Mouse (Mus musculus) layer of hippocampus, postnatal 36 days (tissue): Measurements from ENCODE around the gene Anks1. TPM values are rescaled to one million over a fixed set of nuclear protein-coding genes. Genes with fewer than 3 reads are reported as not detected.
"Not testable (repeated sequence)": the region's sequence is repeated elsewhere in the genome, so short reads cannot be mapped to it uniquely, and the experiment has no call there.

Experiments
- DNase-seq, 2 experiments: peaks; one replicate each; pipeline ENCODE4 v3.0.0; 2022
- total RNA-seq, 2 experiments: library from RNA; stranded (reverse); gene quantifications; 2 replicates each; pipeline ENCODE4 v1.2.3; 2021

Anks1 gene
- total RNA-seq, 2 experiments from 2014 or later: 39.9 to 40.4 TPM

DNA sequence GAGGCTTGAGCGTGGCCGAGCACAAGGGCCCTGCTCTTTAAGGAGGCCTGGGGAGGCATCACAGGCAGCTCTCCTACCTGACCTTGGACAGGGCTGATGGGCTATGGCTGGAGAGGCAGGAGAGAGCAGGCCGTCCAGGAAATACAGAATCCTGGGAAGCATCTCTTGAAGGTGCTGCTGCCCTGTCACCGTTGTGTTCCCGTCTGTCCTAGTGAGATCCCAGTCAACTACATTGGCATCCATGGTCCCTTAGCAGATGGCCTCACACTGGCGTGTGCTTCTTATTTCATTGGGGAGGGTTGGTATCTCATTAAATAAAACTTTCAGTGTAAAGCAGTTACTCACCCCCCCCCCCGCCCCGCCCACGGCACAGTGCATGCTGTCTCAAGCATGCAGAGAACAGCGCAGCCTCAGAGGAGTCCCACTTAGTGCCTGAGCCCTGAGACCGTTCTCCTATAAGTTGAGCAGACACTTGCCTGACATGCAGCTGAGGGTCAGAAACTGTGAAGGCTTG, 57.5 kb downstream of the Anks1 start:
- no peak for DNase-seq

DNA sequence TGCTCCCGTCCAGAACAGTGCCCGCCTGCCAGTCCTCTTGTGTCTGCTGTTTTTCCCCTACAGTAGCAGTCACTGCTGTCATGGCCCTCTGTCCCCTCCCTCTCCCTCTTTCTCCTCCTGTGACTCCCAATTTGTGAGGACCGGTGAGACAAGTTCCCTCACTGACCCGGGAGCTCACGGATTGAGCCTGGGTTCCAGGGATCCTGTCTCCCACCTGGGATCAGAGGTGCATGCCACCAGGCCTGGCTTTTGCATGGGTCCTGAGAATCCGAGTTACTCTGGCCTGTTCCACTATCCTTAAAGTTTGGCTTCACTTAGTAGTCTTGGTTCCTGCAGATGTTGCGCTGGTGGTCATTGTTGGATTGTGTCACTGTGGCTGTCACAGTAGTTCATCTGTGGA, 58.4 kb downstream of the Anks1 start:
- DNase-seq: no peak

DNA sequence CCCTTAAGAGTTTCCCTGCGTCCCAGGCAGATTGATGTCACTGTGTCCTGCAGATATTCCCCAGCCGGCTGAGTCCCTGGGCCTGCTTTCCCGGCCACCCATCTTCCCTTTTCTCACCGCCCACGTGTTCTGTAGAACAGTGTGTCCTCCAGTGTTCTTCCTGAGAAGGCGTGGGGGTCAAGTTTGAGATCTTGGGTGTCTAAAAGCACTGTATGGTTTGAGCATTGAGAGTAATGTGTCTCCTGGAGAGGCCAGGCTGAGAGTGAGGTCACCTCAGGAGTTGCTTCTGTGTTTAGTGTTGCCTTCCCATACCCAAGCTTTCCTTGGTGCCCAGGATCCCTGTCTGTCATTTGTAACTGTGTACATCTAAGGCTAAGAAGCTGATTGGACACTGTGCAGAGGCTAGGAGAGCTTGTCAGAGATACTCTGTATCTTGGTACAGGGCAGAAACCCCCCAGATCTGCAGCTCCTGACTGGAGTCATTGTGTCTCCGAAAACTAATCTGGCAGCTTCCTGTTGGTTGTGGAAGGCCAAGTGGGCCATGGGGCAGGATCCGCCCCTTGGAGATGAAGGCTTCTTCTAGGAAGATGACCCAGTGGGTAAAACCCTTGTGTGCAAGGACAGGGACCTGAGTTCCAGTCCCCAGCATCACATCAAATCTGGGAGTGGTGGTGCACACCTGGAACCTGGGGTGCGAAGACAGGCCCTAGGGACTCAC, 59.1 kb downstream of the Anks1 start:
- no peak for DNase-seq

DNA sequence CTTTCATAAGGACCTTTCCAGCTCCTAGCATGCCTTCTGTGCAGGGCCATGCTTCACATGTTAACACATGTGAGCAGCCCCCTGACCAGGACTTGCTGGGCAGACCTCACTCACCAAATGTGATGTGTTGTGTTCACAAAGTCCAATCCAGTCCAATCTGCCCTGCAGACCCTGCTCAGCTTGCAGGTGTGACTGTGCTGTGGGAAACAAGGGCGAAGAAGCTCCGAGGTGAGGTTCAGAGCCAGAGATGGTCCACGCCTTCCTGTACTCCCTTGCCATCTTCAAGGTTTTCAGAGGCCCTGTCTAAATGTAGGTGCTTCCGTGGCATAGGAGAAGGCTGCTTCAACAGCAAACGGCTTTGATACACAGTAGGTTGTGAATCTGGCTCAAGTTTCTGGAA, 59.8 kb downstream of the Anks1 start:
- DNase-seq: no peak

DNA sequence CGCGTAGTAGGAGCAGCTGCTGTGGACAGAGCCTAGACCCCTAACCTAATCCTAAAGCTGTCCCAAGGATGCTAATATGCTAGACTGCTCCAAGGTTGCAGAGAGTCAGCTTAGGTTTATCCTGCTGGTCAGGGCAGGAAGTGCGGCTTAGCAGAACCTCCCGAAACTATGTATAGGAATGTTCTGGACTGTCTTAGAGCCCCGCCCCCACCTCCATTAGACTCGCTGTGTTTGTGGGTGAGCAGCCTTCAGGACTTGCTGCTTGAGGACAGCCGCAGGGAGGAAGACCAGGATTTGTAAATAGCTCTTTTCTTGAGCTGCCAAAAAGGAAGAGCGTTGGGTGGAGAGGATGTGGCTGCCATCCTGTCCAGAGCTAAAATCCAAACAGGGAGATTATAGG, 60.3 kb downstream of the Anks1 start:
- DNase-seq: no peak

DNA sequence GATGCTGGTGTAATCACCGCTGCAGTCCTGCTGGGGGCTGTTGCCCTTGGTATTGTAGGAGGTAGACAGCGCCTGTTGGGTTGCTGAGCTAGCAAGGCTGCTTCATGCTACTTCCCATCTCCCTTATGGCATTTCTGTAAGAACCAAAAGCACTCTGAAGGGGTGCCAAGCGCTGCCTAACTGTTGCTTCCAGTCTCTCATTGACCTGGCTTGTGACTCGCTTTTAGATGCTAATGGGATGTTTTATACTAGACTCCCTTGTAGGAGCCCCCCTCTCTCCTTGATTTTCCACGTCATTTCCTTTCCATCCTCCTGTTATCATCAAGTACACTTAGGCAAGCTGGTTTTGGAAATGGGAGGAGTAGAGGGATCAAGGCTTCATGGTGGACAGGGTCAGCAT, 60.8 kb downstream of the Anks1 start:
- no peak for DNase-seq

DNA sequence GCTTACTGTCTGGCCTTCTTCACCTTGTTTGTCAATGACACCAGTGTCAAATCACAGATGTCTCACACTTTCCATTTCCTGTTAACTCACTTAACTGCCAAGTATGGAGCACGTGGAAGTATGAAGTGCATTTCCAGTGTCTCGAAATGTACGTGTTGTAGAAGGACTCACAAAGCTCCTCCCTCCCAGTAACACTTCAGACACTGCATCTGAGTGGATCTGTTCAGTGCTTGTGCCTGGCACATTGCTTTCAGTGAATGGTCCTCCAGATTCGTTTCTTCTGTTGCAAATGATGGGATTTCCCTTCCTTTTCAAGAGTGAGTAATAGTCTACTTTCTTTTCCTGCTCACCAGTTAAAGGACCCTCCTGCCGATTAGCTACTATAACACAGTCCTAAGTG, 61.2 kb downstream of the Anks1 start:
- DNase-seq: no peak

DNA sequence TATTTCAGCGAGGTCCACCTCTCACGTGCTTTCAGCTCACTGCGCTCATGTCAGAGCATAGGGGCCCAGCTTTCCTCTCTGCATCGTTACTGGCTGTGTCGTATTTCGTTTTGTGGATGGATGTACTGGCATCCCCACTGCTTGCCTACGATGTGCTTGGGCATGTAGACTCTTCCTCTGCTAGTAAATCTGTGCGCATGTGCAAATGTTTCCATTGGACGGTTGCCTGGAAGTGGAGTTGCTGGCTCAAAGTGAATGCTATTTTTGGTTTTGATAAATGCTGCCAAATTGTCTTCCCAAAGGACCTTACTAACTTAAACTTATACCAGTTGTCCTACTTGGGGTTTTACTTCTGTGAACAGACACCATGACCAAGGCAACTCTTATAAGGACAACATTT, 62.4 kb downstream of the Anks1 start:
- DNase-seq: peak; percentile 58 to 60

DNA sequence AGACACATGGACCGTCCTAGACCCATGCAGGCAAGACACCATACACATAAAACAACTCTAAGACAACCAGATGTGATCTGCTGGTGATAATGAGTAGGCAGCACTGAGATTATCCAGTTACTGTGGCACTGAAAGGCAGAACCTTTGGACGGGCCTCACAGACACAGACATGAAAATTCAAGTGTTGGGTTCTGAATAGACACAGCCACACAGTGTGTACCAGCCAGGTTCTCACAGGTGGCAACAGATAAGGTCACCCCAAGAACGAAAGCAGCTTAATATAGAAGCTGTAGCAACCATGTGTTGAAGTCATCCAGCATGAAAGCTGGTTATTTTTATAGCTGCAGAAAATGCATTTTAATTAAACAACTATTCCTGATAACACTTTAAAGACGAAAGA, 64.2 kb downstream of the Anks1 start:
- no peak for DNase-seq

DNA sequence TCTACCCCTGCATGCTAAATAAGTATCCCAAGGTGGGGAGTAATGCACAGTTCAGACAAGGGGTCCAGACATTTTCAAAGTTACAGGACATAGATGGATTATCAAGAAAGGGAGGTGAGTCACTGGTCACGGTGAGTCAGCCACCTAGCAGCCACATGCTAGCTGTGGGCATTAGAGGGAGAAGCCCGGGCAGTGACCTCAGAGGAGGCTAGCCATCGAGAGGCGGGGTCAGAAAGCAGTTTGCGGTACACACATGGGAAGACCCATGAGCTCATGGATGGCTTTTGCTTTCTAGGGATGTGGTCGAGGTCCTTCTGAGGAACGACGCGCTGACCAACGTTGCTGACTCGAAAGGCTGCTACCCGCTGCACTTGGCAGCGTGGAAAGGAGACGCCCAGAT, 67.2 kb downstream of the Anks1 start:
- no peak for DNase-seq

DNA sequence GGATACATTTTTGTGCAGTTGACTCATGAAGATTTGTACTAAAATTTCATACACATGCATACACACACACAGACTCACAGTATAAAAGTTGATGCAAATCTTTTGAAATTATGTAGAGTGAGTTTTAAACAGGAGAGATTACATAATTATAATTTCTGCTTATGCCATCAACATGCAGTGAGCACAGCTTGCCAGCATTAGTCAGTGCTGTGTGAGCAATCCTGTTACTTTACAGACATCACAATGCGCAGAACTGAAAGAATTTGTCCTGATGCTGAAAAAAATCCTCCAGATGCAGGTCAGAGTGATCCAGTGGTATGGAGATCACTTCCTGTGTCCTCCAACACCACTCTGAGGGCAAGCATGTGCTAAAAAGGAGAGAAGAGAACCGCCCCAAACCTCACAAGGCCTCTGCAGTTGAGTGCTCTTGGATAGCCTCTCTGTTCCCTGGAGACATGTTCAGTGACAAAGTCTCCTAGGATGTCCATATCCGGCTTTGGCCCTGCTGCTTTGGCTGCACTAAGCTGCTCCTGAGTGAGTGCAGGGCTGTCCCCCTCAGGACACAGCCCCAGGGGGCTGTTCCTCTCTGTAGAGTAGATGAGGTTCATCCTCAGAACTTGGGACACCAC, 68.0 kb downstream of the Anks1 start:
- DNase-seq: no peak

DNA sequence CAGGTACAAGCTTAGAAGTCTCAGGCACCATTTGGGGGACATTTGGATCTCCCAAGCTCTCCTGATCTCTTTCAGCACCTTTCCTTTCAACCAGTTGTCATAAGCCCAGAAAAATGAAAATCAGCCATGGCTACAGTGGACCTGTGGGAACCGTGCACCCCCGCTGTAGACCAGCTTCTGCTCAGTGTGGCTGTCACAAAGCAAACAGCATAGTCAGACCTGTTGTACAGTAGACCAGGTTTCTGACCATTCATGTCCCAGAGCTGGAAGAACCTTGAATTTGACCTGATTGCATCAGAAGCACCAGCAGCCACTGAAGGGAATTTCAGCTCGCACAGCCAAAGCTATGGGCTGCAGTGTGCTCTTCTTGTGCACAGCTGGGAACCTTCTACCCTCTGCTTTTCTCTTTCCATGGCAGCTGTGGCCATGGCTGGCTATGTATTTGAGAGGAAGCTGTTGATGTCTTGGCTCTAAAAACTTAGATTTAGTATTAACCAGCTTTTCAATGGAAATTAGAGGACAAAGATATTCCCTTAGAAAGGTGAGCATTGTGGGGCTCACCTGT, 71.4 kb downstream of the Anks1 start:
- DNase-seq: no peak

DNA sequence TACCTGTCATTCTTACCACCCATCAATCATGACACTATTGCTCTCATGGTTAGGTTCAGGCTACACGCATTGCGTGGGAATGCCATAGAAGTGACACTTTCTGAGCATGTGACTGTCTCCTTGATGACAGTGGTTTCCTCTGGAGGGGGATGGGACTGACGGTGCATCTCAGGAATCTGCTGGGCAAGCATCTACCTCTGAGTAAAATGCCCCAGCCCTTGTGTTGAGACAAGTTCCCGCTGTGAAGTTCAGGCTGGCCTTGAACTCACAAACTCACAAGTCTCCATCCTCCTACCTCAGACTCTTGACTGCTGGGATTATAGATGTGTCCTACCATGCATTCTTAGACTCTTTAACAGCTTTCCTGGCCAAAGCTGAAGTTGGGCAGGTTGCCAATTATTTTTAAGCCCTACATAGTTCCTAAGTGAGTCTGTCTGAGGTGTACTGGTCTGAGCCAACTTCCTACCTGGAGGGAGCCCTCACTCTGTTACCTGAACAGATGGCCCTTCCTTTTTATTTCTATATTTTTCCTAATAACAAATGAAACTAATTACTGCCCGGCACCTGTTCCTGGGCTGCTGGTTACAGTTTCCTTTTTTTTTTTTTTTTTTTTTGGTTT, 72.5 kb downstream of the Anks1 start:
- no peak for DNase-seq

DNA sequence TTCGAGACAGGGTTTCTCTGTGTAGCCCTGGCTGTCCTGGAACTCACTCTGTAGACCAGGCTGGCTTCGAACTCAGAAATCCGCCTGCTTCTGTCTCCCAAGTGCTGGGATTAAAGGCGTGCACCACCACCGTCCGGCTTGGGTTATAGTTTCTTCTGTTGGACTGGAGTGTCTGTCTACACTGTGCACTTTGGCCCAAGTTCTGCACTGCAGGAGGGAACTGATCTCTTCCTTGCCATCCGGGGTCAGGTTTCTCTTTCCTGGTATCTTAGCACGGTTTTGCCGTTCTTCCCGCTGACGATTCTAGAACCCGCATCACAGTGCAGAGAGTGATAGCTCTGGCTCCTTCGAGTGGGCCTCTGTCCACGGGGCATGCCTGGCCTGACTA, 73.0 kb downstream of the Anks1 start:
- not testable (repeated sequence) for DNase-seq

DNA sequence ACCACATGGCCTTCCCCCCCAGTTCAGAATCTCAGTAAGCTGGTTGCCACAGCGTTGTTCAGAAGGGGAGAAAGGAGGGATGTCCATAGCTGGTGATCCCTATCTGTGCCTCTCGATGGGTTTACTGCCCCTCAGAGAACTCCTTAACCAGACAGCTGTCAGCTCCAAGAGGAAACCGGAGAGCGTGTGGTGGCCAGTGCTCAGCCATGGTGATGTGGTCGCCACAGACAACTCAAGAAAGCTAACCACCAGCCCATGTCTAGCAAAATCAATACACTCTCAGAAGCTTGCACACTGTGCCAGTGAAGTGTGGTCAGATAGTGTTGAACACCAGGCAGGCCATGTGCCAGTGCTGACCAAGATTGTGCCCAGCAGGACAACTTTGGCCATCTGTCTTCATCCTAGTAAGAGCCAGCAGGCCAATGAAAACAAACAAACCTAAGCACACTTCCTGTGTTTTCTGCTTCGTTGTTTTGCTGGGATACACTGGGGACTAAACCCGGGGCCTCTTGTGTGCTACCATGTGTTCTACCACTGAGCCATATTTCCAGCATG, 73.7 kb downstream of the Anks1 start:
- no peak for DNase-seq

DNA sequence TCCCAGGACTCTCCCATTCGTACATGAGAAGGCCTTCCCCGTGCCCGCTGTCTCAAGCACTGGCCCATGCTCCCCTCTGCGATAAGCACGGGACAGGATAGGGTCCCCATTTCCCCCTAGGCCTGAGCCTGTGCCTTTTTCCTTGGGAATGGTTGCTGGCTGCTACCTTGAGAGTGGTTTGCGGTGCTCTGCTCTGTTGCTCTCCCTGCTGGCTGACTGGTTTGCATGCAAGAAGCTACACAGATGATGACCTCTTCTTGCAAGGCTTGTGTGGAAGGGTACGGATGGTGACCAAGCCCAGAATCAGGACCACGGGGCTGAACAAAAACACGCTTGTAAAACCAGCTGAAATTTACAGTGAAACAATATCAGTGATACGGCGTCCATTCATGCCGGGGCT, 75.3 kb downstream of the Anks1 start:
- no peak for DNase-seq

DNA sequence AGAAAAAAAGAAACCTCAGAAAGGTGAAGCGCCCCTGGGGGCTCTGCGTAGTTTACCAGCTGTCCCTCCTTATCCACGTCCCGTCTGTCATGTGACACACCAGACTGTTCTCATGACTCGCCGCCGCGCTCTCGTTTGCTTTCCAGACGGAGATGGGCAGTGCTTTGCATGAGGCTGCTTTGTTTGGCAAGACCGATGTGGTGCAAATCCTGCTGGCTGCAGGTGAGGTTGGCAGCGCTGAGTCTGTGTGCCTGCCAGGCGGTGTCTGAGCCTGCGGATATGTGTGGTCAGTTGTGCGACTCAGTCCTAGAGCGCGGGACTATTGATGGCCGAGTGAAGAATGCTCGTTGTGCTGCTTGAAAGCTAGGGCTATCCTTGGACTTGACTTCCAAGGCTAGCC, 77.0 kb downstream of the Anks1 start:
- no peak for DNase-seq

DNA sequence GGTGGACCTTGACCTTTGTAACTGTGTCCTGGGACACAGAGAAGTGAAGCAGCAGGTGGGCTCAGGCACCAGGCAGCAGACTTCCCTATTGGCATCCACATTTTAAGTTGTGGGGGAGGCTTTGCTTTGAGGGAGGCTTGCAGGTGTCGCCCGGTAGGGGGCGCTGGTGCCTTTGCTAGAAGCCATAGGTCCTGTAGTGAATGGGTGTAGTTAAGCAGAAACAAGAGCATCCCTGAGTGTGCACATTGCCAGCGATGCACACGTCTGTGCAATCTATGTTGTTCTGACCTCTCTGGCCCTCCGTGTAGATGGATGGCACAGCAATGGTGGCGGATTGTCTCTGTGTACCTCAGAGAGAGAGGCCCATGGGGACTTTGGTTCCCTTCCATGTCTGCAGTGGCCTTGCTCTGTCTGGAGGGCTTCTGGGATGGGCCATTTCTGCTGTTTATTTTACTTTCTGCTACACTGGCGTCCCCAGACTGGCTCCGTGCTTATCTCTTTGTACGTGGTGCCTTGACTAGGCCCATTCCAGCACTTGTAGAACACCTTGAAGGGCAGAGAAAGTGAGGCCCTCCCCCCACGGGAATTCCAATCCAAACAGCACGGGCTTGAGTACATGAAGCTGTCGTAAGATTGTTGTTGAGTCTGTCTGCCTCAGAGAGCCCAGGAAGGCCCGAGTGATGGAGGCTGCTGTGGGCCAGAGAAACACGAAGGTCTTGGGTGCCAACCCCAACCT, 80.9 kb downstream of the Anks1 start:
- DNase-seq: peak; percentile 78

DNA sequence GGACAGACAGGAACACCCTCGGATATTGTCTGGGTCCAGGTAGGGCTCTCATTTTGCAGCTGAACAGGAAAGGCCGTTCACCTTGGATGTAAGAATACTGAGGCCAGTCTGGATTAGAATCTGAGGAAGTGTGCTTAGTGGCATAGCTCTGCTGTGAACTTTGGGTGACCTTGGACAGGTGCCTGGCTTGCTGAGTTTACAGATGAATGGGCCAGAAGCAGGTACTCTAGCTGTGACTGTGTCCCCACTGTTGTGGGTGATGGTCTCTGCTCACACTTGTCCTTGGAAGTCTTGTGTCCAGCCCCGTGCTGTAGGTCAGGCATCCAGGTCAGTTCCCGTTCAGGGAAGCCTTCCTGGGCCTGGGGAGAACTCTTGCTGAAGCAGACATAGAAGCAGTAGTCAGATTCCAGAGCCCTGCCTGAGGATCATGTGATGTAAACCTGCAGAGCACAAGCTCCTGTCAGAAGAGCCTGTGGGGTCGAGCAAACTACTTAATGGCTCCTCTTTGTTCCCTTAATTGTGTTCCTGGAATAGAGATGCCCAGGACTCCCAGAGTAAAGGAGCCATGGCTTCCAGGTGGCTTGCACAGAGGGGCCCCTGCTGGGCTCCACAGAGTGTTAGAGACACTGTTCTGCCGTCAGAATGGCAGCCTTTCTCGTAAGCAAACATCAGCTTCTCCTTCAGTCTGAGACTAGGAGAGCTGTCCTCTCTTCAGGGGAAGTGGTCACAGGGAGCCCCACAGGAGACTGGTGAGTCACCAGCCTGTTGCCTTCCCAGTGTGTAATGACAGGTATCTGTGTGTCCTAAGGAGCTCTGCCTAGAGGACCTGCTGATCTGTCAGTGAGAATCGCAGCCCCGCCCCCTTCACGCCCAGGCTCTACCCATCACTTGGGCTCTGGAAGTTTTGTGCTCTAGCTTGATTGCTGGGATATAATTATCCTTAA, 85.2 kb downstream of the Anks1 start:
- DNase-seq: no peak

DNA sequence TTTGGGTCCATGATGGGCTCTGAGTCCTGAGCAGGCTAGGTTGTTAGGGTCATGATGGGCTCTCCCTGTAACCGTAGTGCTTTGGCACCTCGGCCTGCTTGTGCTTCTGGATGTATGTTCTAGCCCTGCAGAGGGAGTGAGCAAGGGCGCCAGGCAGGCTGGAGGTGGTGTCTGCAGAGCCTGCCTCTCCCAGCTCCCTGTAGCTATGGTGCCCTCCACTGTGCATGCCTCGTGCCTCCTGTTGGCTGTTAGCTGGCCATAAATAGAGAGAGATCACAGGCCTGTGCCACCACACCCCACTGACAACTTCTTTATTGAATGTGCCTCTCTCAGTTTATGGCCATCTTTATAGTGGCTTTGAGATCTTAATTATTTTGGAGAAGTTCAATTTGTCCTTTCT, 87.2 kb downstream of the Anks1 start:
- no peak for DNase-seq

DNA sequence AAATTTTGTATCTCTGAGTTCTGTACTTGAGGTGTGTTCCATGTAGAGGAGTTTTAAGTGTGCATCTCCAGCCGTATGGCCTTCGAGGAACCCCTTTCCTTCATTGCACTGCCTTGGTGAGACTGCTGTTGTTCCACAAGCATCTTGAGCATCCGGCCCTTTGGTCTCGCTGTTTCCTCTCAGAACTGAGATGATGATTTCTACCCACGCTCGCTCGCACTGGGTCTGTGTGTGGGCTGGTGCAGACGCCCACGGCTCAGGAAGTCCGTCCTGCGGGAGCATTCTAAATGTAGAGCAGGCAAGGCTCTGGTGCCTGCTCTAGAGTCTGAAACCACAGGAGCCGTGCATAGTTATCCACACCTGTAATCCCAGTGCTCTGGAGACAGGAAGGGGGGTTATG, 88.1 kb downstream of the Anks1 start:
- no peak for DNase-seq
